Mouse (Mus musculus) urinary bladder, postnatal 25 days (tissue): Measurements from ENCODE around the gene Pdlim7.

Experiments
- DNase-seq: peaks from one replicate; pipeline ENCODE4 v3.0.0; 2022; ENCODE audit warnings: low spot score

Gene Pdlim7

DNA sequence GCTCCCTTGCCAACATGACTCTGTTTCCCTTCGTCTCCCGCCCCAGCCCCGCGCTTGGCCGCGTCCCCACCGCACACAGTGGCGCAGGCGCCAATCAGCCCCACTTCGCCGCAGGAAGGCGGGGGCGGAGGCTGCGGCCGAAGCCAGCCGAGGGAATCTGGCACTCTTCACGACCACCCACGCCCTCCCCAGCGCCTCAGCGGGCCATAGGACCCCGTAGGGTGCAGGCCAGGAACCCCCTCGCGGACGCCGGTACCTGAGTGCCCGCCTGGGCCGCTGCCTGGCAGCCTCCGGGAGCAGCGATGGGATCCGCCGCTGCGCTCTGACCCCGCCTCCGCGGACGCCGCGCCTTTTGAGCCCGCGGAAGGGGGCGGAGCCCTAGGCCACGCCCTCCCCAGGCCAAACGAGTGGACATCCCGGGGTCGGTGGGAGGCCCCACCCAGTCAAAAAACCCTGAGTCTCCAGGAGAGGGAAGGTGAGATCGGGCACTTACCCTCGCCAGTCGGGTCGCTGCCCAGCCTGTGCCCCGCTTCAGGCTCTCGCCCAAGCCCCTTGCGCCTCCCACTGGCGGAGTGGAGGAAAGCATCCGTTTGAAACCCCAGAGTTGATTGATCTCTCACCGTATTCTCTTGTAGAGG is at the start of gene Pdlim7:
TSS of gene Pdlim7 (minus strand) at position 566 of the 638 bp plus-strand sequence.
- DNase-seq: peak; percentile 97

DNA sequence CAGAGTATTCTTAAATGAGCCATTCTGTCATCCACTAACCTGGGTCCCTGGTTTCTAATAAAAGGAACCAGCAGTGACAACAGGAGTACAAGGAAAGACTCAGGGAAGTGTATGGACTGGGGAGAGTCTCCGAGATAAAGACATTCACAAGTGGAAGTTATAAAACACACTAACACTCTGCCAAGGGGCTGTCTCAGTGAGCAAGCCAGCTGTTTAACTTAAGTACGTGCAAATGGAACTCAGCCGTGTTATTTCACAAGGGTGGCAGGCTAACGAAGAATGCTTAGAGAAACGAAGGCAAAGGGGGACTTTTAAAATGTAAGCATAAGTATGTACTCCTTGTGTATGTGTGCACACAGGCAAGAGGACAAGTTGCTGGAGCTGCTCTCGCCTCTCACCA is 44.0 kb upstream of the Pdlim7 start:
- no peak for DNase-seq

DNA sequence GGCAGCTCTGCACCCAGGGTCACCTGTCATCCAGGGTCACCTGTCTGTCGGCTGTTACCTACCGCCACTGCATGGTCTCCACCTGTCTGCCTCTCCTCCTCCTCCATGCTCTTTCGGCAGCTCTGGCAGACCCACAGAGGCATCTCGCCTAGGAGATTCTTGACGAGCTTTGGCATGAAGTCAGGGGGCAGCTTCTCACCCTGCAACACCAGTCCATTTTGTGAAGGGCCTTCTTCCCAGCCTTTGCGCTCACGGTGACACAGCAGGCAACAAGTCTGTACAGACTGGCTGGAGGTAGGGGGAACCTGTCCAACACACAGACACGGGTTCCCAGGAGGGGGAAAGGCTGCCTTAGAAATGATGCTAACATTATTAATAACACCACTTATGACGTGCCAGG is 42.4 kb upstream of the Pdlim7 start:
- no peak for DNase-seq

DNA sequence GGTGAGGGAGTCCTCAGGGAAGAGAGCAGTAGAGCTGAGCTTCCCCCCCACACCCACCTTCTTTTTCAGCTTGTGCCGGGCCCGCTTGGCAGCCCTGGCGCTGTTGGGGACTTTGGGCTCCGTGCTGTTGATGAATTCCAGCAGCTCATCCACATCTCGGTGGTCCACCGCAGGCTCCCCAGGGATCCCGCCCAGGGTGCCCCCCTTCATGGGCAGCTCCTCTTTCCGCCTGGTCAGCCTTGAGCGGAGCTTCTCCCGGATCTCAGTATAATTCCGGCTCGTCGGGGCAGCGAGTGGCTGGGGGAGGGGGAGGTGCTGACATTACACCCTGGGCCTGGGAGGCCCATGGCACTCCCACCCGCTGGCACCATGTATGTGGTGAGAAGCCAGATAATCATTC is 35.6 kb upstream of the Pdlim7 start:
- DNase-seq: no peak

DNA sequence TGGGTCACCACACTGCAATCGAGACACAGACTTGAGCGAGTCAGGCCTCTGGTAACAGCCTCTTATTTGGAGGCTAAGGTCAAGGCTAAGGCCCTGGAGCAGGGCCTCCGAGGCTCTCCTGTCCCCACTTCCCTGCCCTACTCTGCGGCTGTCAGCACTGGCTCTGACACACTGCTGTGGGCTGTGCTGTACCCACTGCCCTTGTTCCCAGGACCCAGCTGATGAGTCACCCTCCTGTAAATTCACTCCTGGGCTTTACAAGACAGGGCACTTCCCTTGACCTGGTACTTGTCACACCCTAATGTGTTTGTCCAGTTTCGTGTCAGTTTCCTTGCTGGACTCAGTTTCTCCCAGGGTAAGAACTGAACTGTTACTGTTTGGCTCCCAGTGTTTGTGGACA is 35.0 kb upstream of the Pdlim7 start:
- no peak for DNase-seq

DNA sequence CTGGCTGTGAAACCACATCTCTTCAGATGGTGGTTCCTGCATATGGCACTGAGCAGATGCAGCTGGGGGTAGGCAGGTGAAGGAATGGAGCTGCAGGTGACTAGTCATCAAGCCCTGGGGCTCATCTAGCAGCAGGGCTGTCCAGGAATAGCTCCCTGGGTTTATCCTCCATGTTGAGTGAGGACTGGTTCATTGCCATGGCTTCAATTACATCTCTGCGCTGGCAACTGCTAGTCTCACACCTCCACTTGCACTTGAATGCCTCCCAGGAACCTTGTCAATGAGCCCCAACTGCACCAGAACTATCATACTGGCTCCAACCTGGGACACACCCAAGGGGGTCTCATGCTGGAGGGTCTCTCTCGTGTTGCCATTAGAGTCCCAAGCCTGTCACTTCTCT is 34.4 kb upstream of the Pdlim7 start:
- DNase-seq: no peak

DNA sequence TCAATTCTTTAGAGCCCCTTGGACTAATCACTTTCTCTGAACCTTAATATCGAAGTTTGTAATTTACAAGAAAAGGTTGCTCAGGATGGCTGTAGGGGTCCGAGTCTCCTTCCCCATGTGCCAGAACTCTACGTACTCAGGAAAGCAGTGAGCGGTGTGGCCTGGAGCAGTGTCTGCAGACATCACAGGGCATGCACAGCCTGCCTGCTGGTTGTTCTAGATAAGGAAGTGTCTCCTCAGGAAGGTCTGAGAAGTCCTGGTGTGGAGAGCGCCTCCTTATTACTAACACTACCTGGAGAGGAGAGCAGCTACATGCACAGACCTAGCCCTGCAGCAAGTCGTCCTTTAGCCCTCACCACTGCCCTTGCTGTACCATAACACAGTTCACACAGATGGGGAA is 31.3 kb upstream of the Pdlim7 start:
- no peak for DNase-seq

DNA sequence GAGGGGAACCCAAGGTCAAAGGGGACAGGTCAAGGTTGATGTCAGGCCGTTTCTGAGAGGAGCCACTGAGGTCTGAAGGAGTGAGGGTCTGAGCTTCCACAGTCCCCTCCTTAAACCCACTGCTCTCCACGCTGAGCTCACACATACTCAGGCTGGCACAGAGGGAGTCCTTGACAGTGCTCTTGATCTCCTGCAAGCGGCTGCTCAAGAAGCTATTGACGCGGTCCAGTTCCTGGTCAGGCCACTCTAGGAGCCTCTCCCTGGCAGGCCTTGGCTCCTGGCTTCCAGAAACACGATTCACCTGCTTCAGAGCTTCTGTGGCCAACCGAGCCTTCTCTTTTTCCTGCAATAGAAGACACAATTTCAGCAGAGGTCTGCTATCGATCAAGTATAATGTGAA is 30.0 kb upstream of the Pdlim7 start:
- no peak for DNase-seq

DNA sequence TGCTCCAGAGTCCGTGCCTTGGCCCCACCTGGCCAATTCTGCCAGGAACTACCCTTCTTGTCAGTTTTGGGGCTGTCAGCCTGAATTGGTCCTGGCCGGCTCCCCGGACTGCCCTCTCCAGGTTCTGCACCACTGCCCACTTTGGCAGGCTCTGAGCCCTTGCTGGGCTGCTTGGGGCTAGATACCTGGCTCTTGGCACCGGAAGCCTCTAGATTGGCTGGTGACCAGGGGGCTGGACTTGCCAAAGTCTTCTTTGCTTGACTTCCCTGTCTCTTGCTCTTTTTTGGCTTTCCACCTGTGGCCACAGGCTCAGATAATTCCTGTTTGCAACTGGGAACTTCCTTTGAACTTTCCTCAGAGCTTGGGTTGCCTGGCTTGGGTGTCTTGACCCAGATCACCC is 29.4 kb upstream of the Pdlim7 start:
- DNase-seq: no peak

DNA sequence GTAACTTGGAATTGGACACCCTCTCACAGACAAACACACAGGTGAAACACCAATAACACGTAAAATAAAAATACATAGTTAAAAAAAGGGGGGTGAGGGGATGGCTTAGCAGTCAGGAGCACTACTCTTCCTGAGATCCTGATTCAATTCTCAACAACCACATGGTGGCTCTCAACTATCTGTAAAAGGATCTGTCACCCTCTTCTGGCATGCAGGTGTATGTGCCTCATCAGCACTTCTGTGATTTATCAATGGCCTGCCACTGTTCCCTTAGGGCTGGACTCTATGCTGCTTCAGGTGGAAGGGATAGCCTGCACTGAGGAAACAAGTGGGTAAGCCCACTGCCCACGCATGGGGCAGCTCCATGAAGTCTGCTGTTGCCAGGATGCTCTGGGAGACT is 27.5 kb upstream of the Pdlim7 start:
- no peak for DNase-seq

DNA sequence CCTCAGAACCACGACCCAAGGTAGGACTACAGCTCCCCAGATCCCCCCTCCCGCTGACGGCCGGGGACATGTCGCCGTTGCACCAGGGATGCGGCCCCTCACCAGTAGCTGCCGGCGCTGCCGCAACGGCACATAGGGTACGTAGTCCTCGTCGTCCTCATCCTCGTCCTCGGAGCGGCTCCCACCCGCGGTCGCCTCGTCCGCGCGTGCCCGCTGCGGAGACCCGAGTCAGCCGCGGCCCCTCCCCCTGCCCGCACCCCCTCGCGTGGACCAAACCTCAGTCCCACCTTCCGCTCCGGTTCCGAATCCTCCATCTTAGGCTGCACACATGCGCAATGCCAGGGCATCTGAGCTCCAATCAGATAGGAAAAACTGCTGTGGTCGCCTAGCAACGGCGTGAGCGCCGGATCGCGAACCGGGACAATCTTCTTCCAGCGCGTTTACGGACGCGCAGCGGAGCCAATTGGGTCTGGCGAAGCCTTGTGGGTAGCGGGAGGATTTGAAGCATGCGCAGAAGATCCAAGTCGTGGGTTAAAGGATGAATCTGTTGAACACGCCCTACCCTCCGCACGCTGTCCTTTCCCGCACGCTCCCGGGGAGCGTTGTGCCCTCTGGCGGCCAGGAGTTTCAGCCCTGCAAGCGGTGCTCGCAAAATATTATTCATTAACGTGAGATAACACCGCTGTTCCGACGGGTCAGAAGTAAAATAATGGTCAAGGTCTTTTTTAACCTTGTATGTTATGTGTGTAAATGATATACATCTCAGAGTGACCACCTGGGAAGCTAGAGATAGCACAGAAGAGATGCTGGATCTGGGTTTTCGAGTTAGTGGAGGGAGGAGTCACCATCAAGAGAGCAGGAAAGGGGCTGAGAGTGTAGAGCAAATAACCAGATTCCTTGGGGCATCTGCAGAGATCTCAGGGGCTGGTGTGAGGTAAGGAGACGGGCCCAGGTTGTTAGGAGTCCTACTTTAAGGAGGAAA is 23.0 kb upstream of the Pdlim7 start, which contains the start of gene Ddx41:
TSS of gene Ddx41 (minus strand) at position 465 of the 982 bp plus-strand sequence.
- DNase-seq: peak; percentile 97

DNA sequence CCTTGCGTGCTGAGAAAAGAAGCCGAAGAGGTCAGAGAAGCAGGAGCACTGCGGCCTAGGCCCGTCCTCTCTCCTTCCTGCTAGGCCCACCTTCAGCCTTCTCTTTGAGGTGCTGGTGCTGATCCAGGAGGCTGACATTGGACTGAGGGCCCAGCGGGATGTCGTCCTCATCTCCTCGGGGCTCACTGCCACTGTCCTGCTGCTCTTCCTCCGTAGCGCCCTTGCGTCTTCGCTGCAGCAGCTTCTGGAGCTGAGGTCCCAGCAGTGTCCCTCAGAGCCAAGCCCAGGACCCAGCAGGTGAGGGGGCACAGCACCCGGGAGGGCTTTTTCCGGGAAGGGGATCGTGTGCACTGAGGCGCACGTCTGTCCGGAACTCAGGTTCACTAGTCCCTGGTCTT is 22.3 kb upstream of the Pdlim7 start:
- DNase-seq: no peak

DNA sequence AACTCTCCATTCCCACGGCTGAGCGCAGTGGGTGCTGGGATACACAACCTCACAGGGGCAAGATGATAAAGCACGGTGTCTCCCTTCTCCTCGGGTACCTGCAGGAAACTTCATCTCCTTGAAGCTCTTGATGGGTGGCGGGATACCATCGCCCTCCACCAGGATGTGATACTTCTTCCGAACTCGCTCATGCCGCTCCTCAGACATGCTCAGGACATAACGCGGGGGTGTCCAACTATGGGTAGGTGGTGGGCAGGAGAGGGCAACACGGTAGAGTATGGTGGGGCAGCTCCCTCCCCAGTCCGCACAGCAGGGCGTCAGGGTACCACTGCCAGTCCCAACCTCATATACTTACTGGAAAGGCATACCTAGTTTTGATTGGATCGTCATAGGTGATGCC is 21.7 kb upstream of the Pdlim7 start:
- no peak for DNase-seq

DNA sequence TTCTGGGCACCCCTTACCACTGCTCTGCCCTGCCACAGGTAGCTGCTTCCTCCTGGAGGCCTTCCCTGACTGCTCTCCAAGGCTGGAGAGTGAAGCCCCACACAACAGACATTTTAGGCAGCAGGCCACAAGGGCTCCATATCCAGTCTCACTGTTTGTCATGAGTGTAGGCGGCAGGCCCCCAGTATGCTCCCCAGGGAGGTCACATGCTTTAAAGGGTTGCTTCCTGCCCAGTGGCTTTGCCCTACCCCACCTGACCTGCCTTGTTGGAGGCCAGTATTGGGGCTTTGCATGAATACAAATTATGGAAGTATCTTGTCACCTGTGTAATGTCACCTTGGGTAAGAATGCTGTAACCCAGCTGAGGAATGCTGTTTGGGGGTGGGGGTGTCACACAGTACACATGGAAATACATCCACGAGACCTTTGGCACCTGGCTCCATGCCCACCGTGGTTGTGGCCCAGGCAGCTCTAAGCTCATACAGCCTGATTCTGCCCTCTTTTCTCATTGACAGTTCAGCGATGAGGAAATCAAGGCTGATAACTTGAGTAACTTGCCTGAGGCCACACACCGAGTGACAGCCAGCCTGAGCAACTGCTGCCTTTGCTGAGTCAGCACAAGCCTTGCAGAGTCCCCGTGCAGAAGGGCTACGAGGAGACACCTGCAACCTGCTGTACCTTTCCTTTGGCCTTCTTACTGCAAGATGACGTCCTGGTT is 15.9 kb upstream of the Pdlim7 start, which contains the start of gene Dok3:
TSS of gene Dok3 (minus strand) at position 99 of the 718 bp plus-strand sequence.
- DNase-seq: no peak

DNA sequence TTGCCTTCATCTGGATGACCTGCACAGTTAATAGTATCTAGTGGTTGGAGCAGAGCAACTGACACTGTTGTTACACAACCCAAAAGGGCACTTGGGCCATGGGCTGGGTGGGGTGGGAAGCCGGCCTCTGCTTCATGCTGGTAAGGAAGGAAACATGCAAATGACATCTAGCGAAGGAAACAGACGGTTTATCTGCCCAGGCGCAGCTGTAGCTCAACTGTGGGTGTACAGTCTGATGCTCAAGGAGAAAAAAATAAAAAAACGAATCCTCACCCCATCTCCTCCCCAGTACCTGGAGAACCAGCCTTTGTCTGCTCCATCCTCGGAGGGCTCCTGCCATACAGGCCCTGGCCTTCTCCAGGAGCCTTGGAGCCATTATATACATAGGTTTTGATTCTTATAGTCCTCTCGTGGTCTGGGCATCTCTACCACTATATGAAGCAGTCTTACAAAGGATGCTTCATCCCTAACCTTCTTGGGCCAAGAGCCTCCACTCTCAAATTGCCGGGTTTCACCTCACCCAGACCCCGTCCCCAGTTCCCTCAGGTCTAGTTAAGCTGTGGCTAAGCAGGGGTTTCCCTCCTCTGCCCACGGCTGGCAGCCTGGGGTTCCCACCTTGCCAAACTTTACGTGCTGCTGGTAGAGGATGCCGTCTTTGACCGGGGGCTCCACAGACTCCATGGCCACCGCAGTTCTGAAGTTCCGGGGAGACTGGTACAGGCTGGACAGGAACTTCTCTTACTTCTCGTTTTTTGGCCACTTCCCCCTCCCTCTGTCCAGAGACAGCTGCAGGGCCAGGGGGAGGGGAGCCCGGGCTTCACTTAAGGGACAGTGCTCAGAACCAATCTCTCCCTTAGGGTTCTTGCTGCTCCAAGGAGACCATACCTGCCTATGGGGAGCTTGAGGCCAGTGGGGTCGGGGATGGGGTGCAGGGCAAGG is 14.6 kb upstream of the Pdlim7 start:
- DNase-seq: no peak

DNA sequence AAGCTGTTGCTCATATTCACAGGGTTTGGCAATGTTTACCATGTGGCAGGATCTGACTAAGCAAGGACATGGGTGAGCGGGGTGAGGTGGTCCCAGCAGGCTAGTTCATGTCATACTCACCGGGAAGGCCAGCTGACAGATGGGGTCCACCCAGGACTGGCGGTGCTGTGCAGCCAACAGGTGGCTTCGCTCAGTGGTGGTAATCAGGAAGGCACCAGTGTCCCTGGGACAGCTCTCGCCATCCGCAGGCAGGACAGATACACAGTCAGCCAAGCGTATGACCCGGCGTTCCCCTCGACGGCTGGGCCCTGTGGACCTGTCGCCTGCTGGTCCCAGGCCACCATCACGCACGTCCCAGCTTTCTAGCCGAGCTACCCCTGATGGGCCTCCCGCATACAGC is 13.7 kb upstream of the Pdlim7 start:
- no peak for DNase-seq

DNA sequence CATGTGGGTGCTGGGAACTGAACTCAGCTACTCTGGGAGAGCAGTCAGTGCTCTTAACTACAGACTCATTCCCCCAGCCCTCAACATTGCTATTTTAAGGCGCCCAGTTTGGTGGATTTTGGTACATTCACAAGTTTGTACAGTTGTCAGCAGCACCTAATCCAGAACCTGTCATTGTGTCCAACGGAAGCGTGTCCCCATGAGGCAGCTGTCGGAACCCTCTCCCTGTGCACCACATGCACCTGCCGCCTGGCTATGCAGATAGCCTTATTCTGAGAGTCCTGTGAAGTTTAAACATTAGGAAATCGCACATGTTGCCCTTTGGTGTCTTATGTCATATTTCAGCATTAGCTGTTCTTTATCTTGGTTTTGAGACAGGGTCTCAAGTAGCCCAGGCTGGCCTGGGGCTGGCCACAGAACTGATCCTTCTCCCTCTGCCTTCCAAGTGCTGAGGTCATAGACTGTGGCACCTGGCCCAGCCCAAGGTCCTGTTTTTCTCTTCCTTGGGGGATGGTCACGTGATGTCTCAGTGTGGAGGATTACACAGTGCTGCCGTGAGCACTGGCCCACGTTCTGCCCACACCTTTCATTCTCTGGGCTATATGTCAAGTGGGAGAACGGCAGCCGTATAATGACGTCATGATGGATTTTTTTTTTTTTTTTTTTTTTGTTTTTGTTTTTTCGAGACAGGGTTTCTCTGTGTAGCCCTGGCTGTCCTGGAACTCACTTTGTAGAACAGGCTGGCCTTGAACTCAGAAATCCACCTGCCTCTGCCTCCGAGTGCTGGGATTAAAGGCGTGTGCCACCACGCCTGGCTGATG is 12.5 kb upstream of the Pdlim7 start:
- DNase-seq: no peak

DNA sequence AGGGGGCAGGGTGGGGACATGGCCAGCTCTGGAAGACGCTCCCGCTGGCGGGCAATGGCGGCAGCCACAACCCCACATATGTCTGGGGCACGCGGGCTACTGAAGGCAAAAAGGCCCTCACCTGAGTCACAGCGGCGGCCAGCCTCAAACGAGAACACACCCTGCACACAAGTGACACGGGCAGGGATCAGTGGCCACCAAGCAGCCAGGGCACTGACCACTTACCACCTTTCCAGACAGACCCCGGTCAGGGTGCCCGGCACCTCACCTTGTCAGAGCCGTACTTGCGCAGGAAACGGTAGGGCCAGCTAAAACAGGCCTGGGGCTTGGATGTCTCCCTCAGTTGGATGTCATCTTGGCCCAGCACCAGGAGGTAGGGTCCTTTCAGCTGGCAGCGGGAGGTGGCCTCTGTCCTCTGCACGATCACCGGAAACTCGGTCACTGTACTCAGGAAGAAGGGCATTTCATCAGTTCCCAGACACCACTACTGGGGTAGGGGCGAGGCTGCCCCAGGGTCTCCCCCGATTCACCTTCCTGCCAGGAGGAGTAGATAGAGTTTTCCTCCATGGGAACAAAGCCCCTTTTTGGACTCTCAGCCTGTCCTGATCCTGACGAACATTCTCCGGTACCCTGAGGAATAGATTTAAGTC is 10.6 kb upstream of the Pdlim7 start:
- no peak for DNase-seq

DNA sequence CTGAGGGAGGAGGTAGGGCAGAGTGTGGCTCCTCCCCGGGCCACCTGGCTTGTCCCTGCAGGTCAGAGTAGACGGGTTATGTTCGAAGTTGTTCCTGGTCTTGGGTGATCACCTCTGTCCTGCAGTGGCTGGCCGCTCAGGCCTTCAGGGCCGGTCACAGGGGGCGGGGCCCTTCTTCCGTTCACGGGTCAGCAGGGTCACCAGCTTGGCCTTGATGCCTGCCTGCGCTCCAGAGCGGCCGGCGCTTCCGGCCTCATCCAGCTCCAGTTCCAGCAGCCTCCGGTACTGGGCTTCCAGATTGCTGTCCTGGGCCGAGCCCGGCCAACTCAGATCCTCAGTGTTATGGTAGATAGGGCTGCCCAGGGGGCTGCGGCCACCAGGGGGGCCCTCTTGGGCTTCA is 9.8 kb upstream of the Pdlim7 start:
- DNase-seq: no peak

DNA sequence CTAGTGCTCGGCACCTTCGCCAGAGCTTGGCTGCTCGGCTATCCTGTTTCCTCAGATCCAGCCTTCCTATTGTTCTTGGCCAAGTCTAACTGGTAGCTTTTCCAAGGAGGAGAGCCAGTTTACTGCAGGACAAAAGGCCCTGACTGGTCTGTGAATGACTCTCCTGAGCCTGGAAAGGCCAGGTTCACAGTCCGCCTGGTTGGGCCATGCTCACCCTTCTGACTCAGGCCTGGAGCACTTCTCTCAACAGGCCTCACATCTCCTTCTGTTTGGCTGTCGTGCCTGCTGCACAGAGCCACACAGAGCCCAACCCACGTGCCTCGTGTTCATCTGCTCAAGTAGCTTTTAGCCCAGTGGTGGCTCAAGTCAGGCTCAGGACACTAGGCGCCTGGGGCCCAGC is 9.3 kb upstream of the Pdlim7 start:
- DNase-seq: no peak
